ENCODE assay signal across 8 mouse cellular contexts in genomic region chrX:143393791-143394369, GRCm38 (mm10). TPM values are rescaled to one million over a fixed set of nuclear protein-coding genes. Genes with fewer than 3 reads are reported as not detected.
A peak's percentile ranks its signal among the peaks of the same experiment; 100 is the strongest.
DNase-seq lines count a peak whose midpoint lies in the region; ATAC-seq and TF ChIP-seq lines count a peak whose summit lies in the region.

TSS of gene Chrdl1 (minus strand) at chrX:143394262.

- H3K4me2 ChIP-seq in heart, embryonic 16.5 days (ENCODE audit: low read depth, low read length), result peak within 1 kb of the TSS; percentile 75
- H3K4me2 ChIP-seq in stomach, postnatal 0 days (replicated peaks; ENCODE audit: low read depth), result peak within 1 kb of the TSS; percentile 52

- H3K4me3 ChIP-seq in left cerebral cortex, adult 2 months, result peak within 1 kb of the TSS; percentile 40
- H3K4me3 ChIP-seq in embryonic facial prominence, embryonic 10.5 days, result peak within 1 kb of the TSS; percentile 60
- H3K4me3 ChIP-seq in heart, embryonic 16.5 days (ENCODE audit: low read length), result peak within 1 kb of the TSS; percentile 50
- H3K4me3 ChIP-seq in stomach, postnatal 0 days (ENCODE audit: low read depth, low read length), result peak within 1 kb of the TSS; percentile 35

- DNase-seq in left cerebral cortex, adult 2 months (ENCODE audit: extremely low spot score in 1 of 2, low spot score in 2 of 2), result peak in 1 of 2 experiments; percentile 6
- DNase-seq in left cerebral cortex, adult 9 months (ENCODE audit: low spot score in 2 of 2), result no peak
- peak; percentile 48 for DNase-seq in embryonic facial prominence, embryonic 10.5 days (ENCODE audit: low spot score)
- DNase-seq in kidney, postnatal 4 days, result peak; percentile 19 to 46
- peak; percentile 0 for DNase-seq in lung, postnatal 14 days
- DNase-seq in stomach, postnatal 0 days (ENCODE audit: low spot score), result peak; percentile 33
- DNase-seq in c-Kit-positive CD71-positive TER-119-positive erythroid progenitor cells, embryonic 14.5 days (ENCODE audit: low spot score), result no peak

- peaks cover 88% of the 10 kb centered on the region for H3K27me3 ChIP-seq in embryonic facial prominence, embryonic 10.5 days (replicated peaks; ENCODE audit: low read depth, poor library complexity, severe bottlenecking)
- peaks cover 19% of the 10 kb centered on the region for H3K27me3 ChIP-seq in heart, embryonic 16.5 days (ENCODE audit: control insufficient read depth, insufficient read depth, low read length)
- no peaks in the 10 kb centered on the region for H3K27me3 ChIP-seq in stomach, postnatal 0 days (ENCODE audit: control insufficient read depth, insufficient read depth, low read length)

- H3K4me1 ChIP-seq in embryonic facial prominence, embryonic 10.5 days, result no peaks in the 10 kb centered on the region
- no peaks in the 10 kb centered on the region for H3K4me1 ChIP-seq in heart, embryonic 16.5 days (ENCODE audit: control insufficient read depth, insufficient read depth, low read length)
- H3K4me1 ChIP-seq in stomach, postnatal 0 days (replicated peaks; ENCODE audit: control insufficient read depth, insufficient read depth), result no peaks in the 10 kb centered on the region

- 24% methylated on average over 37 of the region's 37 CpGs for WGBS in embryonic facial prominence, embryonic 10.5 days
- 11% methylated on average over 30 of the region's 37 CpGs for WGBS in heart, embryonic 16.5 days
- WGBS in stomach, postnatal 0 days, result 23% methylated on average over 30 of the region's 37 CpGs

- intact Hi-C loops in left cerebral cortex, adult 2 months (cut with DNase I), result no loop called here

- no peak for TF ChIP-seq EP300 in stomach, postnatal 0 days (optimal IDR thresholded peaks at IDR 0.05)

- no peak within 1 kb of the TSS for H3K27ac ChIP-seq in left cerebral cortex, adult 2 months
- H3K27ac ChIP-seq in embryonic facial prominence, embryonic 10.5 days (replicated peaks), result 0 out of 2 replicates have a peak within 1 kb of the TSS, but pooled peaks have one; percentile 35
- no peak within 1 kb of the TSS for H3K27ac ChIP-seq in heart, embryonic 16.5 days (ENCODE audit: low read length)
- H3K27ac ChIP-seq in stomach, postnatal 0 days (replicated peaks), result no peak within 1 kb of the TSS

- ATAC-seq in heart, embryonic 16.5 days (replicated peaks; ENCODE audit: extremely low read depth, insufficient read depth, low FRiP score), result no peak
- ATAC-seq in stomach, postnatal 0 days (ENCODE audit: low FRiP score, low TSS enrichment), result peak; percentile 73

- H3K36me3 ChIP-seq in embryonic facial prominence, embryonic 10.5 days (replicated peaks), result no peaks in the 10 kb centered on the region
- no peaks in the 10 kb centered on the region for H3K36me3 ChIP-seq in heart, embryonic 16.5 days (ENCODE audit: control insufficient read depth, insufficient read depth)
- no peaks in the 10 kb centered on the region for H3K36me3 ChIP-seq in stomach, postnatal 0 days (ENCODE audit: control insufficient read depth, insufficient read depth, low read length)

- H3K9ac ChIP-seq in heart, embryonic 16.5 days (ENCODE audit: low read length), result peak within 1 kb of the TSS; percentile 41; the same call in 1 of the 2 replicates
- no peak within 1 kb of the TSS for H3K9ac ChIP-seq in stomach, postnatal 0 days (ENCODE audit: low read length)

- no peak for TF ChIP-seq CTCF in left cerebral cortex, adult 2 months (IDR thresholded peaks at IDR 0.05)
- no peak for TF ChIP-seq CTCF in stomach, postnatal 0 days (IDR thresholded peaks at IDR 0.05; ENCODE audit: low read depth)

- no peaks in the 10 kb centered on the region for H3K9me3 ChIP-seq in embryonic facial prominence, embryonic 10.5 days
- no peaks in the 10 kb centered on the region for H3K9me3 ChIP-seq in heart, embryonic 16.5 days (replicated peaks; ENCODE audit: control insufficient read depth, low read length)
- no peaks in the 10 kb centered on the region for H3K9me3 ChIP-seq in stomach, postnatal 0 days (ENCODE audit: control insufficient read depth, low read length)

RNA-seq across cellular contexts. Expression of gene Chrdl1, which starts in this region (rescaled TPM):
- 10 to 100 TPM; 13.9 to 17.6 TPM for total RNA-seq in left cerebral cortex, adult 2 months (2021)
- polyA plus RNA-seq in embryonic facial prominence, embryonic 10.5 days (2016; fragmentation: Nextera tagmentation; extraction: Ambion mirVana), result 4.8 and 5.2 TPM in 2 replicates
- 2.0 and 3.0 TPM in 2 replicates for polyA plus RNA-seq in heart, embryonic 16.5 days (2015; fragmentation: Nextera tagmentation; extraction: Ambion mirVana)
- polyA plus RNA-seq in stomach, postnatal 0 days (2015; fragmentation: Nextera tagmentation; extraction: Ambion mirVana), result 7.6 and 9.6 TPM in 2 replicates

Comparison
In these comparisons a context has a peak if more than half of its experiments do, and no peak if none do; other contexts are left out.
1. DNase-seq: peak in embryonic facial prominence, embryonic 10.5 days (single experiment), kidney, postnatal 4 days (2 of 2), lung, postnatal 14 days (single experiment) and stomach, postnatal 0 days (single experiment); none in left cerebral cortex, adult 9 months (0 of 2) and c-Kit-positive CD71-positive TER-119-positive erythroid progenitor cells, embryonic 14.5 days (single experiment).
2. Peak in every context shown above with its lines, with median percentiles within 50 percentile points of each other: H3K4me3 ChIP-seq.